Mouse (Mus musculus): Measurements from ENCODE around the gene Vmn1r75.

Vmn1r75 gene

DNA sequence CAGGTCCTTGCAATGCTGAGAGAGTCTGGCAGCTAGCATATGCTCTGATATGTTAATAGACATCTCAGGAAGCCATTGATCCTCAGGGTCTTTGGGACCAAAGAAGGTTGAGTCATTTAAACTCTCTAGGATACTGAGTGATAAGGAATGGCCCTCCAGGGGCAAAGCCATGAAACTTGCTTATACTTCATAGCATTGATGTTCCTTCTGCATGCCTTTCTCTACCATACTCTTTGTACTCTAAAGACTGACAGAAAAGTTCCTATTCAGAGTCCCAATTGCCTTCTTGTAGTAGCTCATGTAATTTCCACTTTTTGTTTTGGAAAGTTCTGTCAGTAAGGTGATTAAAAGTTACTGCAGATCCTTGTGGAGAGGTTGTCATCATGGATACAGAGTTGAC lies at the start of gene Vmn1r75:
Gene Vmn1r75 (plus strand): TSS at position 301 of the 400 bp plus-strand sequence.
- no peak for DNase-seq

DNA sequence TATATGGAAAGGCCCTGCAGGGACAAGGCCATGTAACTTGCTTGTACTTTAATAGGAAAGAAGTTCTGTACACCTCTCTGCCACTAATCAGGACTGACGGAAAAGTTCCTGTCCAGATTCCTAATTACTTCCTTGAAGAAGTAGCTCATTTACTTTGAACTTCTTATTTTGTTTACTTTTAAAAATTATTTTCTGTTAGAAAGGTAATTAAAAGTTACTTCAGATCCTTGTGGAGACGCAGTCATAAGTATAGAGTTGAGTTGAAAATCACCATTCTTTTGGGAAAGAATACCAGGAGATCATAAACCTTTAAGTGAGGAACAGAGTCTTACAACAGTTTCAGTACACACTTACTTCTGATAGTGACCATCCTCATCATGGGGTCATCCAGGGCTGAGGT lies 40.8 kb upstream of the Vmn1r75 start, which contains the start of gene Vmn1r74:
Gene Vmn1r74 (plus strand): TSS at position 301 of the 400 bp plus-strand sequence.
- DNase-seq, result no peak

Measured in cerebellum, adult 11 months (tissue).